25 mouse cellular contexts compared by ENCODE assay signal in the genomic region with DNA sequence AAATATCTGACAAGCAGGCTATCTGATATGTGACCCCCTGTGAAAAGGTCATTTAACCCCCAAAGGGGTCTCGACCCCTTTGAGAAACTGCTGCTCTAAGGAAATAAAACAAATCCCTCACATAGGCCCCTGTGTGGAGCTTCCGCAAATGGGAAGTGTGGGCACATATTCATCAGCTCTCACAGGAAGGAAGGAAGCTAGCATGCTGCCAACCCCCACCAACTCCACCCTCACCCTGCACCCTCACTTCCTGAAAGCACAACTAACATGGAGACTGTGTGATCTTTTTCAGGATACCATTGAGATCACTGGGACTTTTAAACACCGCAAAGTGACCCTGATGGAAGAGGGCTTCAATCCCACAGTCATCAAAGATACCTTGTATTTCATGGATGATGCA. TPM values are rescaled to one million over a fixed set of nuclear protein-coding genes. Genes with fewer than 3 reads are reported as not detected.
A peak's percentile ranks its signal among the peaks of the same experiment; 100 is the strongest.
DNase-seq lines count a peak whose midpoint lies in the region; ATAC-seq and TF ChIP-seq lines count a peak whose summit lies in the region.
"Had no signal": no experiment of that assay in that cellular context is flagged by ENCODE, and none has a peak within 500 bp of the region (broad histone marks: within the 10 kb centered on the region; RNA-seq: fewer than 3 reads in every experiment).

No protein-coding gene starts in this region.

- peak; percentile 89 for ATAC-seq in granulocyte monocyte progenitor cell, adult 5-6 weeks (replicated peaks; ENCODE audit: poor library complexity, severe bottlenecking)
- ATAC-seq in megakaryocyte progenitor cell, adult 5-6 weeks (replicated peaks; ENCODE audit: poor library complexity), result peak; percentile 87
- ATAC-seq: activated CD4-positive, CD25-positive, alpha-beta regulatory T cell, adult 4 months; forebrain, embryonic 13.5 days; forebrain, postnatal 0 days; hindbrain, embryonic 16.5 days; Patski had no signal

- no peaks in the 10 kb centered on the region for H3K4me1 ChIP-seq in kidney, adult 2 months (ENCODE audit: control insufficient read depth, insufficient read depth, low read length)
- H3K4me1 ChIP-seq: embryonic facial prominence, embryonic 13.5 days; forebrain, embryonic 13.5 days; heart, embryonic 13.5 days; hindbrain, embryonic 12.5 days had no signal

- H3K4me3 ChIP-seq in kidney, adult 2 months (ENCODE audit: insufficient read depth, low read depth, low read length), result no peak overlapping the region
- H3K4me3 ChIP-seq: embryonic facial prominence, embryonic 13.5 days; forebrain, embryonic 13.5 days; gastrocnemius, adult 2 months; heart, embryonic 13.5 days; hindbrain, embryonic 12.5 days had no signal

- H3K27ac ChIP-seq in kidney, adult 2 months (ENCODE audit: insufficient read depth, low read depth, low read length), result no peak overlapping the region
- H3K27ac ChIP-seq: embryonic facial prominence, embryonic 13.5 days; forebrain, embryonic 13.5 days; gastrocnemius, adult 2 months; heart, embryonic 13.5 days; hindbrain, embryonic 12.5 days had no signal

- peak; percentile 23 for DNase-seq in kidney, adult 2 months
- no peak for DNase-seq in kidney, adult 8-10 months
- peak; percentile 45 for DNase-seq in 416B (ENCODE audit: low read depth)
- no peak for DNase-seq in embryo, embryonic 9.5 days (ENCODE audit: extremely low spot score)
- DNase-seq in spleen, adult 12 weeks (ENCODE audit: low spot score), result no peak
- no peak for DNase-seq in spleen, postnatal 14 days (ENCODE audit: low spot score in 2 of 2)
- DNase-seq: adrenal gland, postnatal 25 days; cerebellum, adult 11 months; cerebellum, adult 8-10 months; cerebellum, postnatal 14 days; forebrain, postnatal 0 days; gastrocnemius, adult 2 months; gastrocnemius, postnatal 25 days; heart, adult 11 months; heart, postnatal 36 days had no signal

- H3K36me3 ChIP-seq in kidney, adult 2 months (ENCODE audit: control insufficient read depth, insufficient read depth, low read length), result peaks cover 26% of the 10 kb centered on the region
- H3K36me3 ChIP-seq: embryonic facial prominence, embryonic 13.5 days; heart, embryonic 13.5 days; hindbrain, embryonic 12.5 days had no signal

- TF ChIP-seq POLR2A in kidney, adult 2 months (IDR thresholded peaks at IDR 0.05; ENCODE audit: low read depth, low read length), result no peak

- TF ChIP-seq CTCF in kidney, adult 2 months (conservative IDR thresholded peaks at IDR 0.05; ENCODE audit: insufficient read depth, insufficient read length, low read depth, low read length), result no peak

- H3K27me3 ChIP-seq in kidney, adult 2 months (replicated peaks; ENCODE audit: control insufficient read depth, insufficient read depth, low read length), result no peaks in the 10 kb centered on the region
- H3K27me3 ChIP-seq: CH12.LX; embryonic facial prominence, embryonic 13.5 days; forebrain, embryonic 13.5 days; heart, embryonic 13.5 days; hindbrain, embryonic 12.5 days had no signal

- 63% methylated on average over 3 of the region's 3 CpGs for WGBS in kidney, adult 2 months

RNA-seq across cellular contexts. Expression of gene Hdc, which starts 31.6 kb away (rescaled TPM):
- polyA plus RNA-seq in kidney, adult 2 months (2012; rRNA removed), result 8.1 and 11.7 TPM in 2 replicates
- 79.4 and 82.5 TPM in 2 replicates for total RNA-seq in granulocyte monocyte progenitor cell, adult 5-6 weeks (2014; fragmentation: Nextera tagmentation)
- total RNA-seq in granulocyte monocyte progenitor cell, adult 5-6 weeks (2017), result 138 and 152 TPM in 2 replicates
- total RNA-seq in megakaryocyte progenitor cell, adult 5-6 weeks (2015), result 51.3 and 54.1 TPM in 2 replicates
- 90.2 and 102 TPM in 2 replicates for total RNA-seq in megakaryocyte progenitor cell, adult 5-6 weeks (2017)

RNA-seq across cellular contexts. Expression of gene Slc27a2, which starts 35.3 kb away (rescaled TPM):
- 1,333 and 1,911 TPM in 2 replicates for polyA plus RNA-seq in kidney, adult 2 months (2012; rRNA removed)
- not detected in 2 replicates for total RNA-seq in granulocyte monocyte progenitor cell, adult 5-6 weeks (2014; fragmentation: Nextera tagmentation)
- not detected in 2 replicates for total RNA-seq in granulocyte monocyte progenitor cell, adult 5-6 weeks (2017)
- total RNA-seq in megakaryocyte progenitor cell, adult 5-6 weeks (2015), result 0.10 TPM in 1 of 2 replicates, not detected in the other
- 0.04 and 0.54 TPM in 2 replicates for total RNA-seq in megakaryocyte progenitor cell, adult 5-6 weeks (2017)
- total RNA-seq: CH12.LX; gastrocnemius, adult 2 months; gastrocnemius, postnatal 25 days had no signal
- polyA plus RNA-seq: activated CD4-positive, CD25-positive, alpha-beta regulatory T cell, adult 4 months; Patski had no signal

Comparison
In these comparisons a context has a peak if more than half of its experiments do, and no peak if none do; other contexts are left out.
1. DNase-seq: peak in kidney, adult 2 months (single experiment) and 416B (single experiment); none in kidney, adult 8-10 months (0 of 2), embryo, embryonic 9.5 days (single experiment), spleen, adult 12 weeks (single experiment) and spleen, postnatal 14 days (0 of 2).